Mouse (Mus musculus): ENCODE results near the gene Pex14.
A peak's percentile ranks its signal among the peaks of the same experiment; 100 is the strongest.

Gene Pex14

GRCm38 (mm10) chr4:148920610-148921009 is 179.1 kb downstream of the Pex14 start:
- no peak for DNase-seq (ENCODE audit: low read depth)

GRCm38 (mm10) chr4:148918707-148919447 is 180.8 kb downstream of the Pex14 start:
- no peak for DNase-seq (ENCODE audit: low read depth)

- DNase-seq (ENCODE audit: low read depth), result no peak
Measured at GRCm38 (mm10) chr4:148915849-148916248, 183.8 kb downstream of the Pex14 start.

- peak; percentile 8 for DNase-seq (ENCODE audit: low read depth)
Measured at GRCm38 (mm10) chr4:148914863-148915622, 184.6 kb downstream of the Pex14 start.

- no peak for DNase-seq (ENCODE audit: low read depth)
Measured at GRCm38 (mm10) chr4:148912826-148913590, 186.7 kb downstream of the Pex14 start.

DNA sequence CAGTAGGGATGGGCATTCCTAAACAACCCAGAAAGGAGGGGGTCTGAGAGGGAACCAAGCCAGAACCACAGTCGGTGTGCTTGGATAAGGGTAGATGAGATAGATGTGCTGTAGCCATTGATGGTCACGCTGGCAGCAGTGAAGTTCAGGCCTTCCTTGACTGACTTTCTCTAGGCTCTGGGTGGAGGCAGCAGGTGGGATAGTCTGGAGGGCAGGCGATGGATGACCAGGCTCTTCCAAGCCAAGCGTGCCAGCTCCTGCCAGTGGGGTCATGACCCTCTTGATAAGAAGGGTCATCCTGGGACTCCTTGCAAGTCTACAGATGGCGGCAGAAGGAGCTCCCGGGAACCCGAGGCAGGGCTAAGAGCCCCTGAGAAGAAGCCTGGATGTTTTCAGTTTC is 187.5 kb downstream of the Pex14 start:
- no peak for DNase-seq (ENCODE audit: low read depth)
